Comparison of ENCODE assay signal across 9 mouse cellular contexts in genomic region chr3:97394289-97394688, GRCm38 (mm10). TPM values are rescaled to one million over a fixed set of nuclear protein-coding genes. Genes with fewer than 3 reads are reported as not detected.
DNase-seq lines count a peak whose midpoint lies in the region; ATAC-seq lines count a peak whose summit lies in the region.
"Had no signal": no experiment of that assay in that cellular context is flagged by ENCODE, and none has a peak within 500 bp of the region (broad histone marks: within the 10 kb centered on the region; RNA-seq: fewer than 3 reads in every experiment).

No protein-coding gene starts in this region.

- H3K27me3 ChIP-seq in forebrain, embryonic 10.5 days (ENCODE audit: poor library complexity, severe bottlenecking): no peaks in the 10 kb centered on the region
- H3K27me3 ChIP-seq in forebrain, embryonic 15.5 days: no peaks in the 10 kb centered on the region

- no peak overlapping the region for H3K4me2 ChIP-seq in forebrain, embryonic 15.5 days (replicated peaks)

- no peak overlapping the region for H3K27ac ChIP-seq in forebrain, embryonic 10.5 days
- H3K27ac ChIP-seq in forebrain, embryonic 15.5 days (replicated peaks): no peak overlapping the region

- no peaks in the 10 kb centered on the region for H3K36me3 ChIP-seq in forebrain, embryonic 10.5 days (replicated peaks)
- no peaks in the 10 kb centered on the region for H3K36me3 ChIP-seq in forebrain, embryonic 15.5 days

- H3K4me3 ChIP-seq in forebrain, embryonic 10.5 days: no peak overlapping the region
- H3K4me3 ChIP-seq in forebrain, embryonic 15.5 days: no peak overlapping the region

- WGBS in forebrain, embryonic 10.5 days: 50% methylated on average over 1 of the region's 1 CpGs
- WGBS in forebrain, embryonic 15.5 days: 51% methylated on average over 1 of the region's 1 CpGs

- no peak overlapping the region for H3K9ac ChIP-seq in forebrain, embryonic 15.5 days (replicated peaks)

- peak; percentile 42 for DNase-seq in forebrain, embryonic 10.5 days (ENCODE audit: extremely low spot score, low spot score)
- DNase-seq in layer of hippocampus, postnatal 10 days (ENCODE audit: low spot score in 2 of 2): peak; percentile 12 to 32
- DNase-seq in layer of hippocampus, adult 8-10 months (ENCODE audit: low spot score in 2 of 2): no peak
- peak; percentile 78 for DNase-seq in ES-CJ7 (ENCODE audit: low read depth, low spot score)
- DNase-seq in embryo, embryonic 10.5 days (ENCODE audit: low spot score): peak; percentile 44
- peak; percentile 31 for DNase-seq in urinary bladder, postnatal 14 days (ENCODE audit: low spot score)

- H3K9me3 ChIP-seq in forebrain, embryonic 10.5 days: no peaks in the 10 kb centered on the region
- no peaks in the 10 kb centered on the region for H3K9me3 ChIP-seq in forebrain, embryonic 15.5 days

- H3K4me1 ChIP-seq in forebrain, embryonic 10.5 days: no peaks in the 10 kb centered on the region
- no peaks in the 10 kb centered on the region for H3K4me1 ChIP-seq in forebrain, embryonic 15.5 days

- ATAC-seq in forebrain, embryonic 15.5 days (replicated peaks): no peak
- ATAC-seq in megakaryocyte-erythroid progenitor cell, adult 5-6 weeks (replicated peaks; ENCODE audit: low FRiP score, low TSS enrichment, poor library complexity, severe bottlenecking): peak; percentile 61

RNA-seq across cellular contexts. Expression of gene Olfr1402, which starts 27.5 kb away (rescaled TPM):
- not detected in 2 replicates for polyA plus RNA-seq in forebrain, embryonic 10.5 days (2016; fragmentation: Nextera tagmentation; extraction: Ambion mirVana)
- not detected in 2 replicates for polyA plus RNA-seq in forebrain, embryonic 15.5 days (2015; fragmentation: Nextera tagmentation; extraction: Ambion mirVana)
- not detected for total RNA-seq in layer of hippocampus, postnatal 10 days (2021)
- total RNA-seq in layer of hippocampus, adult 8-10 months (2022): not detected
- not detected in 2 replicates for total RNA-seq in megakaryocyte-erythroid progenitor cell, adult 5-6 weeks (2014; fragmentation: Nextera tagmentation)
- total RNA-seq in megakaryocyte-erythroid progenitor cell, adult 5-6 weeks (2017): not detected in 2 replicates
- total RNA-seq: neutrophil, adult 5-6 weeks had no signal

Comparison
In these comparisons a context has a peak if more than half of its experiments do, and no peak if none do; other contexts are left out.
1. DNase-seq: peak in forebrain, embryonic 10.5 days (single experiment), layer of hippocampus, postnatal 10 days (2 of 2), ES-CJ7 (single experiment), embryo, embryonic 10.5 days (single experiment) and urinary bladder, postnatal 14 days (single experiment); none in layer of hippocampus, adult 8-10 months (0 of 2).